Mouse (Mus musculus) WW6 (cell line): ENCODE measurements around the gene Spaca6.
"Not testable (repeated sequence)": the region's sequence is repeated elsewhere in the genome, so short reads cannot be mapped to it uniquely, and the experiment has no call there.

Experiments
- DNase-seq: peaks from one replicate; pipeline ENCODE4 v3.0.0-alpha.2; 2013; ENCODE audit warnings: low read depth, low spot score

Gene Spaca6

GRCm38 (mm10) chr17:17843534-17844261 lies 16.7 kb downstream of the Spaca6 start:
- DNase-seq: no peak

DNA sequence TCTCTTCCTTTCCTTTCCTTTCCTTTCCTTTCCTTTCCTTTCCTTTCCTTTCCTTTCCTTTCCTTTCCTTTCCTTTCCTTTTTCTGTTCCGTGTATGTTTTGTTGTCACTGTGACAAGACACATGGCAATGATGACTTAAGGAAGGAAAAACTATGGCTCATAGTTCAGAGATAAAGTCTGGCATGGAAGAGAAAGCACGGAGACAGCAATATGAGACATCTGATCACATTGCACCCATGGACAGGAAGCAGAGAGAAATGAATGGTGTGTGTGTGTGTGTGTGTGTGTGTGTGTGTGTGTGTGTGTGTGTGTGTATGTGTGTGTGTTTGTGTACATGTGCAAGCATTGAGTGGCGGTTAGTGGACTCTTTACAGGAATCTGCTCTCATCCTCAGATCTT lies 17.6 kb downstream of the Spaca6 start:
- DNase-seq: not testable (repeated sequence)

DNA sequence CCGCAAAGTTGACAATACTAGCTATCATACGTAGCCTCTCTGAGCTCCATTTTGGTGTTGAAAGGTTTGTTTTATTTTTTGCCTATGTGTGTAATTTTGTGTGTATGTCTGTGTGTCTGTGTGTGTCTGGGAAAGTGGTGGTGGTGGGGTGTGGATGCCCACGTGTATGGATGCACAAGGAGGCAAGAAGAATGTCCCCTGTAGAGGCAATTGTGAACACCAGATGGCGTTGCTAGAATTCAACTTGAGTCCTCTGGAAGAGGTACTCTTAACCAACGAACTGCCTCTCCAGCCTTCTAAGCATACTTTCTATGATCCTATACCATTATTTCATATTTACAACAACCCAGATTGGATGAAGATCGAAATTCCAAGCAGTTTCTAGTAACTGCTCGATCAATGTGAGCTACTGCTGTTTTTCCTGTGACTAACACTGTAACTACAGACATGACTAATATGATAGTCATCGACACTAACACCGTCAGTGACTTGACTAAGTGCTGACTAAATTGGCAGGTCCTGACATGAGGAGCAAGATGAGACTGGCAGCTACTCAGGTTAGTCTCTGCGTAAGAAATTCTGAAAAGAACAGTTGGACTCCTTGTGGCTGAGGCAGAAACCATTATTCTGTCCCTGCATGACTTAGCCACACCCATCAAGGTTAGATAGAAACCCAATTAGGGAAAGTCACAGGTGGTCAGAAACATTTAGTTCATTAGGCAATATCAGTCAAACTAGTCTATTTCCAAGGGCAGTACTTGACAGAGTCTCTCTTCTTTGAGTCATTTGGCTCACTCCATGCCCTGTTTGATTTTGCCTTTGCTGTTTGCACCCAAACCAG lies 18.4 kb downstream of the Spaca6 start:
- no peak for DNase-seq

- DNase-seq: no peak
These were observed 22.0 kb downstream of the Spaca6 start for GRCm38 (mm10) chr17:17848988-17849387.

GRCm38 (mm10) chr17:17849906-17850712 lies 23.2 kb downstream of the Spaca6 start:
- no peak for DNase-seq

GRCm38 (mm10) chr17:17855064-17855838 lies 28.3 kb downstream of the Spaca6 start, which contains the start of gene Has1:
TSS of gene Has1 (minus strand) at chr17:17855205.
- no peak for DNase-seq

GRCm38 (mm10) chr17:17856612-17857011 lies 29.7 kb downstream of the Spaca6 start:
- no peak for DNase-seq

- DNase-seq: no peak
These were observed 30.5 kb downstream of the Spaca6 start for GRCm38 (mm10) chr17:17857446-17857845.

- DNase-seq: no peak
These were observed 33.2 kb downstream of the Spaca6 start for GRCm38 (mm10) chr17:17860110-17860509.

DNA sequence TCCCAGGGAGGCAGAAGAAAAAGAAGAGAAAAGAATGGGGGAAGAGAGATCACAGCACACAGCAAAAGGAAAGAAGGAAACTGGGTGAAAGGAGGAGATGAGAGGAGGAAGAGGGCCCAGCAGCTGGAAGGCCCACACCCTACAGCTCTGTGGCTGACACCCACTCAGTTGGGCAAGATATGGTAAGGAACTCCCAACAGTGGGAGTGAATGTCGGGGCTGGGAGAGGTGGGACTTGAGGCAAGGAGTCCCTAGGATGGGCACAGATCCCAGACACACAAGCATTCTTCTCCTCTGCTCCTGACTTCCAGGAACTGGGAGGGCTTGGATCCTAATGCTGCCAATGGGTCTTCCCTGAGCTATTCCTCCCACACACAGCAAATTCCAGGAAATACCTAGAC lies 35.4 kb downstream of the Spaca6 start:
- DNase-seq: no peak

DNA sequence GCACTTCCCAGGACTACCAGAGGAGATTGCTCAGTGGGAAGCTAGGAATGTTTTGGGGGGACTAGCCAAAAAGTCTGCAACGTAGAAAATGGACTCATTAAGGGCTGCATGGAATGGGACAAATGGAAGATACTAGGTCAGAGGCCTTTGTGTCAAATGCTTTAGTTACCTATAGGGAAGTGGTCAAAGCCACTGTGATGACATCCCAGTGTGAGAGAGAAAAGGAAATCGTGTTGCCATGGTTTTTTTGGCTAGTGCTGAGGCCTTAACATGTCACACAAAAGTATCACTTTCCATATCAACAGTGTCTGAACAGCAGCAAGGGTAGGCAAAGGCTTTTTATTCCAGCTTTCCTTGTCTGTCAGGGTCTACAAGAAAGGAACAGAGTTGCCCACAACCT lies 38.2 kb downstream of the Spaca6 start:
- DNase-seq: no peak

- no peak for DNase-seq
These were observed 40.0 kb downstream of the Spaca6 start for GRCm38 (mm10) chr17:17866801-17867469.

- DNase-seq: no peak
These were observed 44.1 kb downstream of the Spaca6 start for GRCm38 (mm10) chr17:17870892-17871550.

DNA sequence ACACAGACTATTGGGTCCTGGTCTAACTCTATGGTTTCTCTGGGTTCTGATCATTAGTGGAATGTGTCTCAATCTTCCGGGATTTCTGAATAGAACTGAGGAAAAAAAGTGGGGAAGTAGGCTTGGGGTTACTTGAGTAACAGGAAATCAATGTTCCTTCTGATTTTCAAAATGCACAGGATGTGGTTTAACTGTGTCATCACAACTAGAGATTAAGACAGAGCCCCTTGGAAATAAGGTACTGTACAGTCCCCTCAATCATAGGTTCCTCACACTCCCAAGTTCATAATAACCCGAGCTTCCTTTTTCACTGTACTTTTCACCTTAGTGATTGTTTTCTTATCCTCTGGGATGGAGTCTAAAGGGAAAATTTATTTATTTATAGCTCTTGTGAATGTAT lies 44.7 kb downstream of the Spaca6 start:
- no peak for DNase-seq

DNA sequence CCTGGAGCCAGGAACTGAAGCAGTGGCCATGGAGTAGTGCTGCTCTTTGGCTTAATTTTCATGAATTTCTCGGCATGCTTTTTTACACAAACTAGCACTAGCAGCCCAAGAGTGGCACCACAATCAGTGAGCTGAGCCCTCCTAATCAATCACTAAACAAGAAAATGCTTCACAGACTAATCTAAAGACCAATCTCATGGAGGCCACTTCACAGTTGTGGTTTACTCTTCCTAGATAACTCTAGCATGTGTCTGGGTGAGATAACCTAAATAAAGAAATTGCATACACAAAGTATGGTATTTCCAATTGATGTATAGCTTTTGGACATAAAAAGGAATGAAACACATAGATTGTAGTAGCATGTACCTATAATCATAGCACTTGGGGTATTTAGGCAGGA lies 52.4 kb downstream of the Spaca6 start:
- no peak for DNase-seq

DNA sequence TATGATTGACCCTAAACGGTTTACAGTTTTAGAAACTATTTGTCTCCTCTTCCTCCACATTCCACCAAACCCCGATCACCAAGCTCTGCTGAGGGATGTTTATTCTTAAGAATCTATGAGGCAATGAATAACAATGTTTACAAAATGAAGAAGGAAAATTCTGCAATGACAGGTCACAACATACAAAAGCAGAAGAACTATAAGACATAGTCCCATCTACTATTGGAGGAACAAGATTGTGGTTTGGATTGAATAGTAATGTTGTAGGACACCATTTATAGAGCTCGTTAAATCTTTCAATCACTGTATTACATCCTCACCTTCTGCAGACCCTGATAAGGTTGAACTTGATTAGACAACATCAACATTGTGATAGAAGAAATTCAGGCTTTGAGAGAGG lies 55.7 kb downstream of the Spaca6 start:
- DNase-seq: no peak

- no peak for DNase-seq
These were observed 56.9 kb downstream of the Spaca6 start, which contains the start of gene Fpr1 for GRCm38 (mm10) chr17:17883840-17884239. TSS of gene Fpr1 (minus strand) at chr17:17883940.

DNA sequence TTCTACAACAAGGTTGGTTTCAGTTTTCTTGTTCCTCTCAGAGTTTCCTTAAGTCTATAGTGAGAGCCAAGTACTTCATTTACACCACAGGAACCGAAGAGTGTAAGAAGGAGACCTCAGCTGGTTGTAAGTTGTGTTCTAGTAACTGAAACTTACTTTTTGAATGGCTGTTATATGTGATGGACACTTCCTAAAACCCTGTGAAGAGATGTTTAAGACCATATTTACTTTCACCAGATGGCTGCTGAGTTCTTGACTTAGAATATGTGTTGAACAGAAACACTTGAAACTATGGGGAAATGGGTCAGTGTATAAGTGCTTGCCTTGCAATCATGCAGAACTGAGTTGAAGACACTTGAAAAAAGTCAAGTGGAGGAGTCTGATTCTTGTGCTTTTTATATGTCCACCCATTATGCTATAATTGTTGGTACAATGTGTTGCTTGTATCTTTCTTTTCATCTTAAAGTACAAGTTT lies 60.9 kb downstream of the Spaca6 start, which contains the start of the genes Fpr2 and Fpr3:
Gene Fpr2 (plus strand): TSS at position 51 of the 475 bp plus-strand sequence.
Gene Fpr3 (plus strand): TSS at position 79 of the 475 bp plus-strand sequence.
- DNase-seq: no peak

GRCm38 (mm10) chr17:17889732-17890425 lies 62.9 kb downstream of the Spaca6 start:
- DNase-seq: no peak
